Mouse (Mus musculus) heart, adult 2 months (tissue): ENCODE measurements around the gene Cdk19. TPM values are rescaled to one million over a fixed set of nuclear protein-coding genes. Genes with fewer than 3 reads are reported as not detected.

Experiments used
- DNase-seq, 2 experiments: peaks; one replicate each; pipeline ENCODE4 v3.0.0; 2021
- H3K27ac ChIP-seq: fragments of 200-600 bp; 2 replicates; pipeline ENCODE4 v1.8.1; 2022
- H3K27me3 ChIP-seq: fragments of 200-500 bp; 2 replicates; pipeline ENCODE4 v1.6.1; 2012; ENCODE audit warnings: mild to moderate bottlenecking, low read length, inconsistent platforms, mixed read lengths; ENCODE audit not compliant: control insufficient read depth, insufficient read depth
- H3K36me3 ChIP-seq: fragments of 200-500 bp; 2 replicates; pipeline ENCODE4 v1.6.1; 2012; ENCODE audit warnings: low read length, inconsistent platforms; ENCODE audit not compliant: control insufficient read depth, insufficient read depth
- H3K4me1 ChIP-seq: fragments of 200-500 bp; 2 replicates; pipeline ENCODE4 v1.6.1; 2011; ENCODE audit warnings: low read length; ENCODE audit not compliant: control insufficient read depth, insufficient read depth
- H3K4me3 ChIP-seq: fragments of 200-600 bp; 2 replicates; pipeline ENCODE4 v1.8.1; 2022
- H3K79me2 ChIP-seq: fragments of 200-500 bp; replicated peaks from 2 replicates; pipeline ENCODE4 v1.6.1; 2012; ENCODE audit warnings: mild to moderate bottlenecking, inconsistent platforms, low read length, moderate library complexity, mixed read lengths; ENCODE audit not compliant: control insufficient read depth, insufficient read depth
- H3K9ac ChIP-seq: fragments of 200-500 bp; 2 replicates; pipeline ENCODE4 v1.6.1; 2012; ENCODE audit warnings: low read depth, mild to moderate bottlenecking, control low read depth, inconsistent platforms, low read length, mixed read lengths
- CTCF ChIP-seq: fragments of 200-600 bp; IDR thresholded peaks from 2 replicates; pipeline ENCODE4 v1.8.1; 2022; ENCODE audit warnings: antibody characterized with exemption, mild to moderate bottlenecking, moderate library complexity
- EP300 ChIP-seq: fragments of 200-500 bp; IDR thresholded peaks from 2 replicates; pipeline ENCODE4 v1.6.1; 2011; ENCODE audit warnings: low read depth, low read length, control low read depth; ENCODE audit not compliant: insufficient read depth
- POLR2A ChIP-seq: fragments of 200-500 bp; IDR thresholded peaks from 2 replicates; pipeline ENCODE4 v1.6.1; 2011; ENCODE audit warnings: mild to moderate bottlenecking, low read depth, low read length, control low read depth; ENCODE audit not compliant: insufficient read depth
- WGBS: fragments of 180-500 bp; shearing (Covaris S2); methylation state at CpG from one replicate; pipeline ENCODE4 v1.1.7; 2018; 5-methylcytosine and 5-hydroxymethylcytosine counted together
- intact Hi-C: fragments of 180-260 bp; cut with DNase I; formaldehyde crosslinking; loops from one replicate; pipeline ENCODE4 v1.15.1; 2025
- polyA plus RNA-seq: library from polyadenylated mRNA; depleted of rRNA; stranded (reverse); fragments of >200 nt; gene quantifications from 2 replicates; pipeline ENCODE4 v1.2.3, GENCODE M21; 2012
- total RNA-seq, 2 experiments: library from RNA; stranded (reverse); gene quantifications; 2 replicates each; pipeline ENCODE4 v1.2.3; 2021

The Cdk19 gene
- total and polyA plus RNA-seq, 3 experiments, result 5.2 to 15.2 (median 11.5) TPM

DNA sequence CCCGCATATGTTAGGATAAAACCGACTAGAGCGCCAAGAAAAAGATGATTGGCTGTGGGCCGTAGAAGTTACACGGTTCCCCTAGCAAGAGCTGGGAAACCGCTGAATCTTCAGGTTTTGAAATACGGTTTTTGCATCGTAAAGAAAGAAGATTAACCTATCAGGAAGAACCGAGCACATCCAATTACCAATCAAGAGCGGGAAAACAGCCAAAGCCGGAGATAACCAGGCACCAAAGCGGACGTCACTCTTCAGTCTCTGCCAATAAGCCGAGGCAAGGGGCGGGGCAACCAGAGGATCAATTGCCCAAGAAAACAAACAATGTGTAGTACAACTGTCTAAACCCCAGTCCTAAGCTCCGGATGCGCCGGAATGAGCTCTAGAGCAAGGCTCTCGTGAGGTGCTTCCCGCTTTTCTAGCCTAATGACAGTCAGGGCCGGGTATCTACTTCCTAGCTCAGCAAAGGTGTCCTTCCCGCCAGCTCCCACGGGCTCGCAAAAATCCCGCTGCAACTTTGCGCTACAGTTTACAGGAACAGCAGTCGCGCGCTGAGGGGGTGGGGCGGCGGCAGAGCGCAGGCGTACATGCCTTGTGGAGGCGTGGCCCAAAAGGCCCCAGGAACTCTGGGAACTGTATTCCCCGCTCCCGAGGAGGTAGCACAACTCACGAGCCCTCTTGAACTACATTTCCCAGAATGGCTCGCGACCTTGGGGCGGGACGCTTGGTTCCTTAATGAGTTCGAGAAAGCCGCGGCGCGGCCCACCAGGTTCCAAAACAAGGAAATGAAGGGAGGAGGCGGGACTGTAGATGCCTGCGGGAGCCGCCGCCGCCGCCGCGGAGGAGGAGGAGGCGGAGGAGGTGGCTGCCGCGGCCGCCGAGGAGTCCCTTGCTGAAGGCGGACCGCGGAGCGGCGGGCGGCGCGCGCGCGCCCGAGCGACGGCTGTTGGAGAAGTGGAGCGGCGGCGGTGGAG is 9.5 kb downstream of the Cdk19 start:
- Histone ChIP-seq H3K4me3 (peak overlapping the region; percentile 91), H3K36me3 (0 out of 2 replicates have a peak, but pooled peaks cover 2% of the 10 kb centered on the region), H3K4me1 (peaks cover 3% of the 10 kb centered on the region; the same call in 1 of the 2 replicates), H3K27ac (peak overlapping the region; percentile 93), H3K9ac (peak overlapping the region; percentile 92), H3K27me3 (no peaks in the 10 kb centered on the region), H3K79me2 (no peaks in the 10 kb centered on the region)
- DNase-seq, result peak; percentile 94 to 99
- TF ChIP-seq POLR2A (peak; percentile 86), EP300 (0 out of 2 replicates have a peak, but pooled peaks have one; percentile 36), CTCF (no peak)
- intact Hi-C loops, result loop anchor here (1.0 to 5.0 kb wide), 3 partner anchors 47 to 178 kb away; partner anchors contain the start of genes Amd1 and Gtf3c6
- under 1% methylated on average over 74 of the region's 76 CpGs for WGBS

DNA sequence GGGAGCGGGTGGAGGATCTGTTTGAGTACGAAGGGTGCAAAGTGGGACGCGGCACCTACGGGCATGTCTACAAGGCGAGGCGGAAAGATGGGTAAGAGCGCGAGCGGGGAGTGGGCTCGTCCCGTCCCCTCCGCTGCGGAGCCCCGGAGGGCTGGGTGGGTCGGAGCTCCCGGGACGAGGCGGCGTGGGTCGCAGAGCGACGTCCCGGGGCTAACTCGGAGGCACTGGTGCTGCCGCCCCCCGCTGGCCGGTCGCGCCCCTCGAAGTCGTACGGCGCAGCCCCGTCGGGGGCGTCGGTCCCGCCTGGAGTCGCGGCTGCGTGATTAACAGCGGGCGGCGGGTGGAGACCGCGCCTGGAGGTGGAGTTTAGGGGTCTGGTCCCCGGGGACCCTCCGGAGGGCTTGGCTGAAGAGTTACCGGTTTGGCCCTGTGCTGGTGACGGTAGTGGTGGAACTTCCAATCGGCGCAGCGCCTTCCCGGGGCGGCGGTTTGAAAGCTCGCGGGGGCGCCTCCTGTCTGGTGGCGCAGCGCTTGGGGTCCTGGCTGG is 10.3 kb downstream of the Cdk19 start:
- 0 out of 2 replicates have a peak, but pooled peaks cover 2% of the 10 kb centered on the region for H3K36me3 ChIP-seq
- H3K79me2 ChIP-seq, result no peaks in the 10 kb centered on the region
- DNase-seq, result peak; percentile 81
- H3K27me3 ChIP-seq, result no peaks in the 10 kb centered on the region
- WGBS, result under 1% methylated on average over 61 of the region's 62 CpGs
- peak overlapping the region; percentile 91 for H3K4me3 ChIP-seq
- peaks cover 5% of the 10 kb centered on the region for H3K4me1 ChIP-seq
- H3K27ac ChIP-seq, result peak overlapping the region; percentile 92
- intact Hi-C loops, result loop anchor here (2.0 to 5.0 kb wide), 2 partner anchors 91 to 178 kb away; partner anchors contain the start of gene Gtf3c6
- H3K9ac ChIP-seq, result peak overlapping the region; percentile 92
- TF ChIP-seq CTCF (peak; percentile 59), POLR2A (0 out of 2 replicates have a peak, but pooled peaks have one; percentile 10), EP300 (no peak)

DNA sequence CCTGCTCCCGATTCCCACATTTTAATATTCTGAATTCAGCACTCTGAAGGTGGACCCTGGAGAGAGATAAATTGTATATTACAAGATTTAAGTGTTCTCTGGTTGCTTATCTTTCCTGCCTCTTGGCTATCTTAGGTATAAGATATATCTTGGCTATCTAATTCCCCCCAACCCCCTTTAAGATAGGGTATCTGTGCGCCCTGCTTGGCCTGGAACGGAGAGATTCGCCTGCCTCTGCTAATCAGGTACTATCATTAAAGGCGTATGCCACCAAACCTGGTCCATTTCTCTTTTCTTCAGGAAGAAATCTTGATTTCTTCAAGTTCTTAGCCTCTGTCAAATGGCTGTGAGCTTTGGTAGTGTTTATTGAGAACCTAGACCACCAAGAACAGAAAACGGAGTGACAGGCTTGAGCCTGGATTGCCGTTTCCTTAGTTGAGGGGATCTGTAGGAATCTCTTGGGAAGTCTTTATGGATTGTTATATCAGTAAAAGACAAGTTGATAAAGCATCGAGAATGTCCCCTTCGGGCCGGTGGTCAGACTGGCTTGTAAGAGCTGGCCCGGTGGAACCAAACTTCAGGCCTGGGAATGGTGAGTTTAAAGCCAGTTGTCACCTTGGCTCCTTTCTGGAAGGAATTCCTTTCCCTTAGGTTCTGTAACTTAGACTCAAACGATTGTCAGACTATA is 11.0 kb downstream of the Cdk19 start:
- whole genome bisulfite sequencing, result 41% methylated on average over 12 of the region's 12 CpGs

DNA sequence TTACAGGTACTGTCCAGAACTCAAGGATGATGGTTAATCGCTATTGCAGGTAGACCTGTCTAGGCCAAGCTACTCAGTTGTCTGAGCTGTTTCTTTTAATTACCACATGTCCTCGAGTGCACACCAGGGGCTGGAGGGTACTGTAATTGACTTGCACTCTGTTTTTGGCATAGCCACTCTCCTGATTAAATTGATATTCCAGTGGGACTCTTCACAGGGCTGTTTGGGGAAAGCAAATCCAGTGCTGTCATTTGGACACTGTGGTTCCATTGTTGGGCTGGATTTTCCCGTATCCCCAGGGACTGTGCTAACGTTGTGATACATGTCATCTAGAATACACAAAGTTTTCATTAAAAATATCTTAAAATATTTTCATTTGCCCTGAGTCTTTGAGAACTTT is 11.8 kb downstream of the Cdk19 start:
- Histone ChIP-seq H3K9ac (no peak overlapping the region), H3K4me3 (no peak overlapping the region), H3K79me2 (0 out of 2 replicates have a peak, but pooled peaks cover 1% of the 10 kb centered on the region), H3K27me3 (no peaks in the 10 kb centered on the region), H3K4me1 (peaks cover 5% of the 10 kb centered on the region), H3K36me3 (0 out of 2 replicates have a peak, but pooled peaks cover 2% of the 10 kb centered on the region), H3K27ac (no peak overlapping the region)
- intact Hi-C loops, result no loop called here
- TF ChIP-seq POLR2A (no peak), CTCF (no peak), EP300 (no peak)
- WGBS, result 56% methylated on average over 4 of the region's 4 CpGs
- DNase-seq, result no peak

More for the DNA sequence above, 11.0 kb downstream of the Cdk19 start:
- H3K27me3 ChIP-seq, result no peaks in the 10 kb centered on the region
- no peak for DNase-seq
- no peak for TF ChIP-seq CTCF
- no peak for TF ChIP-seq POLR2A
- TF ChIP-seq EP300, result no peak
- H3K4me1 ChIP-seq, result peaks cover 5% of the 10 kb centered on the region
- H3K4me3 ChIP-seq, result peak overlapping the region; percentile 91
- H3K9ac ChIP-seq, result peak overlapping the region; percentile 92
- intact Hi-C loops, result no loop called here
- H3K27ac ChIP-seq, result peak overlapping the region; percentile 92
- H3K36me3 ChIP-seq, result 0 out of 2 replicates have a peak, but pooled peaks cover 2% of the 10 kb centered on the region
- H3K79me2 ChIP-seq, result no peaks in the 10 kb centered on the region

DNA sequence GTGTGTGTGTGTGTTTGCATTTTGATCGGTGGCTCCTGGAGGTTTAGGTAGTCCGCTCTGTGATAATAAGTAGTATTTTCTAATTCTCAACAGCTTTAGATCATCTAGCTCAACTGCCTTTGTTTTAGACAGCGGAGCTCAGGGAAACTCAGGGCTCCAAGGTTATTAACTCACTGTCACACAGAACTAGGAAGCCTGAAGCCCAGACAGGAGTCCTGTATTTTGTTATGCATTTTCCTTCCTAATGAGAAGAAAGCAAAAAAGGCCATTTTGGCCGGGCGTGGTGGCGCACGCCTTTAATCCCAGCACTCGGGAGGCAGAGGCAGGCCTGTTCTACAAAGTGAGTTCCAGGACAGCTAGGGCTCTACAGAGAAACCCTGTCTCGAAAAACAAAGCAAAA is 14.7 kb downstream of the Cdk19 start:
- TF ChIP-seq POLR2A, result no peak
- TF ChIP-seq CTCF, result no peak
- no peak for TF ChIP-seq EP300
- H3K27me3 ChIP-seq, result no peaks in the 10 kb centered on the region
- H3K4me3 ChIP-seq, result no peak overlapping the region
- intact Hi-C loops, result no loop called here
- H3K4me1 ChIP-seq, result peaks cover 4% of the 10 kb centered on the region
- H3K79me2 ChIP-seq, result peaks cover 3% of the 10 kb centered on the region
- H3K36me3 ChIP-seq, result peaks cover 5% of the 10 kb centered on the region
- H3K27ac ChIP-seq, result no peak overlapping the region
- no peak for DNase-seq
- 83% methylated on average over 9 of the region's 9 CpGs for WGBS
- no peak overlapping the region for H3K9ac ChIP-seq
